Mouse (Mus musculus) embryo, embryonic 10 days (tissue): Measurements from ENCODE around the gene Ndufb3.
"Not testable (repeated sequence)": the region's sequence is repeated elsewhere in the genome, so short reads cannot be mapped to it uniquely, and the experiment has no call there.

Source experiments
- DNase-seq: peaks from one replicate; pipeline ENCODE4 v3.0.0-alpha.2; 2015; ENCODE audit warnings: low spot score

Ndufb3 gene

GRCm38 (mm10) chr1:58617978-58618668 is 31.9 kb downstream of the Ndufb3 start:
- no peak for DNase-seq

GRCm38 (mm10) chr1:58618766-58619165 is 32.6 kb downstream of the Ndufb3 start:
- no peak for DNase-seq

- no peak for DNase-seq
These were observed 35.1 kb downstream of the Ndufb3 start for GRCm38 (mm10) chr1:58621251-58621650.

DNA sequence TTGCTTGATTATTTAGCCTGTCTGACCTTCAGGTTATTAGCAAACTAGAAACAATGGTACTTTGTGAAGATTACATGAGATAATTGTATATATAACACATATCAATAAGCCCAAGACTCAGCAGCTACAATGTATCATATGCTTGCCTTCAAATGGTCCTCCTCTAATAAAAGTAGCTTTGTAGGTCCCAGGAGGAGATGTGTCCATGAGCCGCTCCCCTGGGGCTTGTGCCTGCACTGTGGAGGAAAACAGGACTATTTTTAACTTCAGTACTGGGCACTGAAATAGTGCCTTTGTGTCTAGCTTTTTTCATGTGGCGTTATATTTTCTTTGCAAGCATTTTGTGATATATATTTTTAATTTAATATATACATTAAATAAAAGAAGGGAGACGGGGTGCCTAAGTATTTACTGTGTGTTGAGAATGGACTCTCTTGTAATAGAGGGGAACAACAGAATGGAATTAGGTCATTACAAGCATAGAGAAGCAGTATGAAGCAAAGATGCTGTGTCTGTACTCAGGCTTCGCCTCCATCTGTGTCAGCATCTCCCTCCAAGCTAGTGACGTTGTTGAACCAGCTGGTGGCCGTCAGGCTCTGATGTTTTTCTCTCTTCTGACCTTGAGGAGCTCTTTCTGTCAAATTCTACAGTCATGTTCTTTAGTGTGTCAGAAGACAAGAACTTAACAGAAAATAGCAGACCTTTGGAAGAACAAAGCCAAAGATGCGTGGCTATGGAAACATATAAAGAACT is 36.0 kb downstream of the Ndufb3 start:
- DNase-seq: no peak

GRCm38 (mm10) chr1:58628847-58629246 is 42.7 kb downstream of the Ndufb3 start:
- DNase-seq: not testable (repeated sequence)
